Mouse (Mus musculus) E14TG2a.4 (cell line): Measurements from ENCODE around the gene Igfbp6.

Source experiments
- CTCF ChIP-seq: conservative IDR thresholded peaks from 2 replicates; pipeline ENCODE4 v1.5.1; 2014; ENCODE audit warnings: low read length
- POU5F1 ChIP-seq: IDR thresholded peaks from 2 replicates; pipeline ENCODE4 v1.6.1; 2014; ENCODE audit warnings: low read length, borderline replicate concordance

DNA sequence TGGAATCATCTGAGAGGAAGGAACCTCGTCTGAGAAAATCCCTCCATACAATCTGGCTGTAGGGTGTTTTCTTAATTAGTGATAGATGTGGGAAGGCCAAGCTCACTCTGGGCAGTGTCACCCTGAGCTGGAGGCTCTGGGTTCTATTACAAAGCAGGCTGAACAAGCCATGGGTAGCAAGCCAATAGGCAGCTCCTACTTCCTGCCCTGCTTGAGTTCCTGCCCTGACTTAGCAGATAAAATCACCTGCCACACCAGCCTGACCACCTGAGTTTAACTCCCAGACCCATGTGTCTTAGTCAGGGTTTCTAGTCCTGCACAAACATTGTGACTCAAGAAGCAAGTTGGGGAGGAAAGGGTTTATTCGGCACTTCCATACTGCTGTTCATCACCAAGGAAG is 24.9 kb downstream of the Igfbp6 start:
- TF ChIP-seq CTCF (no peak), POU5F1 (no peak)
